Mouse (Mus musculus): ENCODE data around the gene Fgd5. TPM values are rescaled to one million over a fixed set of nuclear protein-coding genes. Genes with fewer than 3 reads are reported as not detected.
"Not testable (repeated sequence)": the region's sequence is repeated elsewhere in the genome, so short reads cannot be mapped to it uniquely, and the experiment has no call there.

Gene Fgd5
- polyA plus RNA-seq, 1 experiment from 2014 or later: 16.0 TPM

GRCm38 (mm10) chr6:92080730-92081129, 102.1 kb downstream of the Fgd5 start:
- no peak for ATAC-seq (ENCODE audit: low FRiP score, low read depth)
- H3K9me3 ChIP-seq: no peaks in the 10 kb centered on the region
- WGBS: 95% methylated on average over 2 of the region's 2 CpGs

DNA sequence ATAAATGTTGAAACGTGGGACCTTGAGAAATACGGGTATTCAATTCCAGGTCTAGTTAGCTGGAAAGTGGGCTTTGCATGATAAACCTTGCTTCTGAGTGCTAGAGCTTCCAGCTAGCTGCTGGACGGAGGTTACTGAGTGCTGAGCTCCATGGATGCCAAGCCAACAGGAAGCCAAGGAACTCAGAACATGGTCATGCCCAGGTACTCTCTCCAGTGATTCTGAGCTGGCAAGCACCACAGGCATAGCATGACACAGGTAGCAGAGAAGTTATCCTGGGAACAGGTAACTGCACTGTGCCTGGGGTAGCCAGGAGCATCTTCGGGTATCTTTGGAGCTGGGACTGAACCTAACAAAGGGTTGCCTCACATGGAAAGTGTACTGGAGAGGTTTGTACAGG, 104.1 kb downstream of the Fgd5 start:
- no peak overlapping the region for H3K4me2 ChIP-seq
- H3K36me3 ChIP-seq: no peaks in the 10 kb centered on the region
- no peak overlapping the region for H3K9ac ChIP-seq
- H3K27ac ChIP-seq (replicated peaks): no peak overlapping the region
- H3K4me1 ChIP-seq (replicated peaks): no peaks in the 10 kb centered on the region
- no peak overlapping the region for H3K4me3 ChIP-seq
- no peaks in the 10 kb centered on the region for H3K9me3 ChIP-seq
- no peaks in the 10 kb centered on the region for H3K27me3 ChIP-seq
- ATAC-seq (ENCODE audit: low FRiP score, low read depth): no peak
- 79% methylated on average over 4 of the region's 4 CpGs for WGBS

More at GRCm38 (mm10) chr6:92080730-92081129, 102.1 kb downstream of the Fgd5 start:
- Histone ChIP-seq H3K36me3 (no peaks in the 10 kb centered on the region), H3K4me2 (no peak overlapping the region), H3K9ac (no peak overlapping the region), H3K4me3 (no peak overlapping the region), H3K27me3 (no peaks in the 10 kb centered on the region), H3K27ac (replicated peaks) (no peak overlapping the region), H3K4me1 (replicated peaks) (no peaks in the 10 kb centered on the region)

DNA sequence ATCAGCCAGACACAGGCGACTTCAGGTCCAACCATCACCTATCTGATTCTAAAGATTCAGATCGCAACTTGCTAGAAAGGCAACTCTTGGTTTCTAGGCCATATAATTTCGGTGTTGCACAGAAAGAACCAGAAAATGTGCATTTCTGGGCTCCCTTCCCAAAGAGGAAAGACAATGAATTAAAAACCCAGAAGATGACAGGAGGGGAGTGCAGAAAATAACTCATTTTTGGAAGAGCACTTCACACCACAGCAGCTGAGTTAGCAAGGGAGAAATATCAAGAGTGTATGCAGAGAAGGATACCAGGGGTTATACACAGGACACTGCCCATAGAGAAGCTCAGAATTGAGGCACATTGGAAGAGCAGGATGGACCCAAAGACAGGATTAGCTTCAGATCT, 106.3 kb downstream of the Fgd5 start:
- no peak overlapping the region for H3K4me2 ChIP-seq
- no peaks in the 10 kb centered on the region for H3K27me3 ChIP-seq
- H3K9me3 ChIP-seq: no peaks in the 10 kb centered on the region
- peaks cover under 1% of the 10 kb centered on the region for H3K4me1 ChIP-seq (replicated peaks)
- no peaks in the 10 kb centered on the region for H3K36me3 ChIP-seq
- no peak overlapping the region for H3K9ac ChIP-seq
- H3K27ac ChIP-seq (replicated peaks): no peak overlapping the region
- no peak for ATAC-seq (ENCODE audit: low FRiP score, low read depth)
- 87% methylated on average over 3 of the region's 3 CpGs for WGBS
- no peak overlapping the region for H3K4me3 ChIP-seq

DNA sequence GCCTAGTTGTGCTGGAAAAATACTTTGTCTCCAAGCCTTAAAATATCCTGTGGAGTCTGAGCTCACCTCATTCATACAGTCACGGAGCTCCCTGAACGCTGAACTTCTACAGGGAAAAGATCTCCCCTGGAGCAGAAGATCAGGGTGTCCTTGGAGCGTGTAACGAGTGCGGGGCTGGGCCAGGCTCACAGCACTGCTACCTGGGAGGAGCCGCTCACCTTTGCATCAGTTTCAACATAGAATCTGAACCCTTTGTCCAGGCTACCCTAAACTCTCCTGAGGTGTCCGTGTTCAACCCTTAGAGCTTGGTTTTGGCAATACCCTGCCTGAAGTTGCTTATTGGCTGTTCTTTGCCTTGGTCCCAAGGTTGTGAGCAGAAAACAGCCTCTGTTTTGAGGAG, 110.5 kb downstream of the Fgd5 start:
- not testable (repeated sequence) for ATAC-seq (ENCODE audit: low FRiP score, low read depth); H3K9me3 ChIP-seq; H3K27ac ChIP-seq (replicated peaks); H3K27me3 ChIP-seq; H3K4me2 ChIP-seq; H3K9ac ChIP-seq; H3K4me3 ChIP-seq; H3K36me3 ChIP-seq
- peaks cover 25% of the 10 kb centered on the region for H3K4me1 ChIP-seq (replicated peaks)
- WGBS: 86% methylated on average over 7 of the region's 7 CpGs

DNA sequence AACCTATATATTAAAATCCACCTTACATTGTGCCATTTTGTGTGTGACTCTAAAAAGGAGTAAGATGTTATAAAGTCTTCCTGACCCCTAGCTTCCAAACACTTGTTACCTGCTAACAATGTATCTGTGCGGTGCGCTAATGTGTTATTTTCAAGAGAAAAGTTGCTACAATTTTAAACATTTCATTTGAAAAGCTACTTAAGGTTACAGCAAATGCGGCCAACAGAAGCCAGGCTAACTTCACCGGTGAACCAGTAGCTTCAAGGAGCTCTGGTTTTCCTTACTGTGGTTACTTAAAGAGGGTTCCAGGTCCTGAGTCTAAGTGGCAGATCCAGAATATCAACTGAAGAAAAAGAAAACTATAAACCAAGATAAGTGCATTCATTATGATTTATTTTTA, 111.3 kb downstream of the Fgd5 start:
- Histone ChIP-seq H3K27me3 (no peaks in the 10 kb centered on the region), H3K9me3 (no peaks in the 10 kb centered on the region), H3K9ac (peak overlapping the region; percentile 10; the same call in 1 of the 2 replicates), H3K4me3 (0 out of 2 replicates have a peak overlapping the region, but pooled peaks have one; percentile 13), H3K36me3 (no peaks in the 10 kb centered on the region), H3K4me1 (replicated peaks) (peaks cover 33% of the 10 kb centered on the region), H3K27ac (replicated peaks) (no peak overlapping the region; the same call in 1 of the 2 replicates), H3K4me2 (peak overlapping the region; percentile 67)
- WGBS: 92% methylated on average over 4 of the region's 4 CpGs
- ATAC-seq (ENCODE audit: low FRiP score, low read depth): no peak

- Histone ChIP-seq H3K27me3 (no peaks in the 10 kb centered on the region), H3K36me3 (no peaks in the 10 kb centered on the region), H3K4me1 (replicated peaks) (peaks cover 38% of the 10 kb centered on the region), H3K9ac (peak overlapping the region; percentile 97), H3K27ac (replicated peaks) (peak overlapping the region; percentile 98), H3K4me2 (peak overlapping the region; percentile 67), H3K9me3 (no peaks in the 10 kb centered on the region), H3K4me3 (peak overlapping the region; percentile 96)
- 2% methylated on average over 4 of the region's 4 CpGs for WGBS
- ATAC-seq (ENCODE audit: low FRiP score, low read depth): no peak
These were observed 111.8 kb downstream of the Fgd5 start for GRCm38 (mm10) chr6:92090497-92090896.

GRCm38 (mm10) chr6:92091130-92091591, 112.5 kb downstream of the Fgd5 start, which contains the start of gene Nr2c2:
Nr2c2 (plus strand) TSS chr6:92091390.
- no peaks in the 10 kb centered on the region for H3K27me3 ChIP-seq
- H3K27ac ChIP-seq (replicated peaks): peak within 1 kb of the TSS; percentile 98
- under 1% methylated on average over 46 of the region's 58 CpGs for WGBS
- H3K9ac ChIP-seq: peak within 1 kb of the TSS; percentile 97
- peak within 1 kb of the TSS; percentile 96 for H3K4me3 ChIP-seq
- peak; percentile 64 for ATAC-seq (ENCODE audit: low FRiP score, low read depth)
- no peaks in the 10 kb centered on the region for H3K9me3 ChIP-seq
- no peaks in the 10 kb centered on the region for H3K36me3 ChIP-seq
- H3K4me2 ChIP-seq: peak within 1 kb of the TSS; percentile 67
- H3K4me1 ChIP-seq (replicated peaks): peaks cover 38% of the 10 kb centered on the region

DNA sequence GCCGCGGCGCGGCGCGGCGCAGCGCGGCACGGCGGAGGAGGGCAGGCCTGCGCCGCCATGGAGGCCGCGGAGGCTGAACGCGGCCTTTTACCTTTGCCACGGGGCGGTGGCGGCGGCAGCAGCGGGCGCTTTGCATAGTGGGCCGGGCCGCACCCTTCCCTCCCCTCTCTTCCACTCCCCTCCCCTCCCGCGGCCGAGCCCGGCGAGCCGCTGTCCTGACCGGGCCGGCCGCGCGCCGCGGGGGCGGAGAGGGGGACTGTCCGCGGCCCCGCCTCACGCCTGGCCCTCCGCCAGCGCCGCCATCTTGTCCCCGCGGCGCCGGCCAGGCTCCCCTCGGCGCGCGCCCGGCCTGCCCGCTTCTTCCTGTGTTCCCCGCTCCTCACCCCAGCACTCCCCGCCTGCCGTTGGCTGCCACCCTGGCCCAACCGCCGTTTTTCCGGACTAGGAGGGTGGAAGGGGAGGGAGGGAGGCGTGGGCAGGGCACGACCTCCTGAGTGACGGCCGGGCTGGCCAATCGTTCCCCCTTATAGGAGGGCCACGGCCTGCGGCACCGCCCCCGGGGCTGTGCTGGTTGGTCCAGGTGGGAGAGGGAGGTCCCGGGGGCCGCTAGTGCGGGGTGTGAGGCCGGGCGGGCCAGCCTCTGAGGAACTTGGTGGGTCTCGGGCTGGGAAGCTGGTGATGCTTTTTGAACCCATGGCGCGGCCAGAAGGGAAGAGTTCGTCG, 113.2 kb downstream of the Fgd5 start:
- ATAC-seq (ENCODE audit: low FRiP score, low read depth): peak; percentile 99
- WGBS: 0% methylated on average over 57 of the region's 81 CpGs
- peaks cover 38% of the 10 kb centered on the region for H3K4me1 ChIP-seq (replicated peaks)
- peak overlapping the region; percentile 98 for H3K27ac ChIP-seq (replicated peaks)
- H3K9me3 ChIP-seq: no peaks in the 10 kb centered on the region
- peak overlapping the region; percentile 96 for H3K4me3 ChIP-seq
- H3K9ac ChIP-seq: peak overlapping the region; percentile 97
- no peaks in the 10 kb centered on the region for H3K36me3 ChIP-seq
- H3K27me3 ChIP-seq: no peaks in the 10 kb centered on the region
- peak overlapping the region; percentile 67 for H3K4me2 ChIP-seq

DNA sequence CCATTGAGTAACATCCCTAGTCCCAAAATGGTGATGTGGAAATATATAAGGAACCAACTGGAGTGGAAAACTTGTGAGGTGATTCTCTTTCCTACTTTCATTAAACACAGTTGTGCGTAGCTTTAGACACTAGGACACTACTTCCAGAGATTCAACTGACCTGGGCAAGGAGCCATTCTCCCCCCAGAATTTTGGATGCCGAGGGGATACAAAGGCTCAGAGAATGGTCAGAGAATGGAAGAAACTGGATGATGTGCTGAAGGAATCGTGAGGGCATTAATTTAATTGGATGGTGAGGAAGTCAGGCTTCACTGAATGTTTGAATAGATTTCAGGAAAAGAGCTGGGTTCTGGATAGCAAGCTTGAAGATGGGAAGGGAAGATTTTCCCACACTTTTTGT, 114.1 kb downstream of the Fgd5 start:
- H3K27me3 ChIP-seq: no peaks in the 10 kb centered on the region
- 14% methylated on average over 3 of the region's 3 CpGs for WGBS
- ATAC-seq (ENCODE audit: low FRiP score, low read depth): no peak
- H3K4me1 ChIP-seq (replicated peaks): peaks cover 38% of the 10 kb centered on the region
- peak overlapping the region; percentile 96 for H3K4me3 ChIP-seq
- H3K36me3 ChIP-seq: no peaks in the 10 kb centered on the region
- H3K27ac ChIP-seq (replicated peaks): peak overlapping the region; percentile 98
- peak overlapping the region; percentile 97 for H3K9ac ChIP-seq
- peak overlapping the region; percentile 67 for H3K4me2 ChIP-seq
- no peaks in the 10 kb centered on the region for H3K9me3 ChIP-seq

DNA sequence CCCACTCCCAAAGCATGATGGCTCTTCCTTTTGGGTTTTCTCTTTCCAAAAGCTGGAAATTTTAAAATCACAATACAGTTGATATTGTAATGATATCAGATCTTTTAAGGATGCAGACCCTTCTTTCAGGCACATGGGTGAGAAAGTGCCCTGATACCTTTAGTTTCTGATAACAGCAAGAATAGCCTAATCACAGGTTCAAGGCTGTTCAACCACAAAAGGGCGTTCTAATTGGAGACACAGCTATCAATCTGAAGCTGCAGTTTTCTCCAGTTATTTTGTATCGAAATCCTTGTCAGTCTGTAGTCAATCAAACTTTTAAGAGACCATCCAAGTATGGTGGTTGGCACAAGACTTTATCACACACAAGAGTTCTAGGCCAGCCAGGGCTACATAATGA, 115.2 kb downstream of the Fgd5 start:
- no peaks in the 10 kb centered on the region for H3K27me3 ChIP-seq
- 89% methylated on average over 2 of the region's 2 CpGs for WGBS
- no peak overlapping the region for H3K27ac ChIP-seq (replicated peaks)

DNA sequence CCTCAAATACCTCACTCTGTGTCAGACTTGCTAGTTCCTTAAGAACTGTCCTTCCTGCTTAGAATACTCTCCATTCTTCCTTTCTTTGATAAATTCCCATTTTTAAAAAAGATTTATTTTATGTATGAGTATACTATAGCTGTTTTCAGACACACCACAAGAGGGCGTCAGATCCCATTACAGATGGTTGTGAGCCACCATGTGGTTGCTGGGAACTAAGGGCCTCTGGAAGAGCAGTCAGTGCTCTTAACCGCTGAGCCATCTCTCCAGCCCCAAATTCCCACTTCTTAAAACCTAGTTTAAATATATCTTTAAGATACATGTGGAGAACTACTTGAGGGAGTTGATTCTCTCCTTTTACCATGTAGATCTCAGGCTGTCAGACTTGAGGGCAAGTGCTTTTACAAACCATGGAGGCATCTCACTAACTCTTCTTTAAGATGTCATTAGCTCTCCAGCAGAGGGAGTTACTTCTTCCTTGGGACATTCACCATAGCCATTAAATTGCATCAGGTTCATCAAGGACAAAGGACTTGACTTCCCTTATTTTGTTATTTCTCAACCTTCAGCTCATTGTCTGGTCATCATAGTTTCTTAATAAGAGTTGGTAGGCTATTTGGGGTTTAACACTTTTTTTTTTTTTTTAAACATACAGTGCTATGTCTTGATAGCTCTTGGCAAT, 122.1 kb downstream of the Fgd5 start:
- Histone ChIP-seq H3K4me2 (no peak overlapping the region), H3K4me1 (replicated peaks) (no peaks in the 10 kb centered on the region), H3K27me3 (no peaks in the 10 kb centered on the region), H3K4me3 (no peak overlapping the region), H3K27ac (replicated peaks) (no peak overlapping the region), H3K9me3 (no peaks in the 10 kb centered on the region), H3K9ac (no peak overlapping the region), H3K36me3 (no peaks in the 10 kb centered on the region)
- no peak for ATAC-seq (ENCODE audit: low FRiP score, low read depth)
- 72% methylated on average over 2 of the region's 2 CpGs for WGBS

More for the DNA sequence above, 115.2 kb downstream of the Fgd5 start:
- no peak overlapping the region for H3K9ac ChIP-seq
- H3K4me2 ChIP-seq: peak overlapping the region; percentile 67
- H3K36me3 ChIP-seq: no peaks in the 10 kb centered on the region
- H3K9me3 ChIP-seq: no peaks in the 10 kb centered on the region
- ATAC-seq (ENCODE audit: low FRiP score, low read depth): no peak
- H3K4me1 ChIP-seq (replicated peaks): peaks cover 38% of the 10 kb centered on the region
- no peak overlapping the region for H3K4me3 ChIP-seq

DNA sequence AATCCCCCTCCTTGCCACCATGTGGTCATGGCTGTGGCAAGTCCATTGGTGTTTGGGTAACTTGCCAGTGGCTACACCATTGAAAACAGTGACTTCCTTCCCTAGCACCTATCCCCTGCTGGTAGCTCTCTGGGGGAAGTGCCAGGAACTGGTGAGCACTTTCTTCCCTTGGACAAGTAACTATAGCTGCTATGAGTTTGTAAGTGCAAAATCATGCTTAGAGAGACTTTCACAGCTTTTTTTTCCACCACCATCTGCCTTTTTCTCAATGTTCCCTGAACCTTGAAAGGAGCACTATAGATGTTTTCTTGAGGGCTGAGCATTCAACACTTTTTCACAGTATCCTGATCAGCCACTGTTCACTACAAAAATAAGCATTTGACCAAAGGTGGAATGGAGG, 145.9 kb downstream of the Fgd5 start:
- no peaks in the 10 kb centered on the region for H3K27me3 ChIP-seq
- no peaks in the 10 kb centered on the region for H3K36me3 ChIP-seq
- ATAC-seq (ENCODE audit: low FRiP score, low read depth): no peak
- no peaks in the 10 kb centered on the region for H3K9me3 ChIP-seq
- no peak overlapping the region for H3K9ac ChIP-seq
- no peak overlapping the region for H3K4me3 ChIP-seq
- H3K4me2 ChIP-seq: no peak overlapping the region
- H3K27ac ChIP-seq (replicated peaks): no peak overlapping the region
- H3K4me1 ChIP-seq (replicated peaks): no peaks in the 10 kb centered on the region
